Mouse (Mus musculus) E14TG2a.4 (cell line): ENCODE results near the gene St8sia1.

ENCODE experiments used
- CTCF ChIP-seq: conservative IDR thresholded peaks from 2 replicates; pipeline ENCODE4 v1.5.1; 2014; ENCODE audit warnings: low read length
- NANOG ChIP-seq: IDR thresholded peaks from 2 replicates; pipeline ENCODE4 v1.6.1; 2014; ENCODE audit warnings: borderline replicate concordance, low read length, mixed read lengths
- POU5F1 ChIP-seq: IDR thresholded peaks from 2 replicates; pipeline ENCODE4 v1.6.1; 2014; ENCODE audit warnings: low read length, borderline replicate concordance

DNA sequence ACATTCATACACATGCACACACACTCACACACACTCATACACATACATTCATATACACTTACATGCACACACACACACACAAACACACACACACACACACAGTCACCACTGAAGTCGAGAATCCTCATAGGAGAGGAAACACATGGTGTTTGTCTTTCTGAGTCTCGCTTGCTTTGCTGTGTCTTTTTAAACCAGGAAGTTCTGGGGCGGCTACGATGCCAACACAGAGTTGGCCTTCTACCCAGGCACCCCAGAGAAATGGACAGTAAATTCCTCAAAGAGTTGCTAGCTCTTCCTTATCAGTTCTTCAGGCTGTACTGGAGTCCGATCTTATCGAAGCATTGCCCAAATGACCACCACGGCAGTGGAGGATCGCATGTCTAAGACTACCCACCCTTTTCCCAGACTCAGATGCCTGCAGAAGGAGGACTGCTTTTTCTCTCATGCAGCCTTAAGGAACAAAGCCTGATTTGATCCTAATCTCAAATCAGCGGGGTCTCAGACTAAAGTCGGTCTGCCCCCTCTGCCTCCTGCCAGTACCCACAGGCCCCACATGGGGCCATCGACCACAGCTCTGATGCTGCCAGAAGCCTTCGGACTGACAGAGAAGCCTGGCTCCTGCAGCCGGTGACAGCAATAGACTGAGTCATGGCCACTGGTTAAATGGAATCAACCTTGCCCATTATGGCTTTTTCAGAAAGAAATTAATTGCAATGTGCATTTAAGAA, 171.8 kb downstream of the St8sia1 start:
- TF ChIP-seq CTCF, result no peak
- no peak for TF ChIP-seq NANOG
- TF ChIP-seq POU5F1, result no peak
